Mouse (Mus musculus) T-helper 2 cell (primary cell): ENCODE measurements around the gene Smarca5.

ENCODE experiments used
- in situ Hi-C: fragments of 300-600 bp; cut with MboI, MseI; formaldehyde crosslinking; loops from one replicate; pipeline ENCODE4 v1.15.1; 2025; ENCODE audit warnings: high pct_unique_total_duplicates

The Smarca5 gene

GRCm38 (mm10) chr8:80669277-80669901 is 69.9 kb downstream of the Smarca5 start:
- in situ Hi-C loops, result no loop called here

DNA sequence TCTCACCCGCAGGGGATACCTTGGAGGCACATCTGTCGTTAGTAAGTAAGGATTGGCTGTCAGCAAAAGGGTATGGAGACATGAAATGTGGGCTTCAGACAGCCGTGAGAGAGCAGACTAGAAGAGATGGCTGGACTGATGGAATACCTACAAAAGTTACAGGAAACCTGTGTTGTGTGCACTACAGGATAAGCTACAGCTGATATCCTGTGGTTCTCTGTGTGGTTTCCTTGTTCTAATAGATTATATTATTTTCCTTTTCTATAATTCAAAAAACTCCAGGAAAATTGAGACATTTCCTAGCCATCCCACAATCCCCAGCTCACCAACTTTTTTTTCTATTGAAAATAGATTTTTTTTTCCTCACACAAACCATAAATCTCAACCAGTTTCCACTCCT is 75.8 kb downstream of the Smarca5 start:
- in situ Hi-C loops, result no loop called here

DNA sequence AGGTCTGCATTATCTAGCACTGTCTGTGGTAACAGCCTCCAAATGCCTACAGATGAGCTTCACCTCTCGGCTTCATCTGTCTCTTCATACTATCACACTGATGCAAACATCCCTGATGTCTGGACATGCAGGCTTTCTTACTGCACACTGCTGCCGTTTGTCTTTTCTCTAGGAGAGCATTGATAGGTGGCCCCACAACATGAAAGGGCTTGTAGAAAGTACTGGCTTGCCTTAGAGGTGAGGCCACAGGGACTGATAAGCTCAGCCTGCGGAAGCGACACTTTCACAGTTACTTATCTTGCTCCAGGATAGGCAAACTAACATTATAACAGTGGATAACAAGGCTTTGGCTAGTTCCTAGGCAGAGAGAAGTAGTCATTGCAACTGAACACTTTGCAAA is 78.2 kb downstream of the Smarca5 start:
- in situ Hi-C loops, result no loop called here

DNA sequence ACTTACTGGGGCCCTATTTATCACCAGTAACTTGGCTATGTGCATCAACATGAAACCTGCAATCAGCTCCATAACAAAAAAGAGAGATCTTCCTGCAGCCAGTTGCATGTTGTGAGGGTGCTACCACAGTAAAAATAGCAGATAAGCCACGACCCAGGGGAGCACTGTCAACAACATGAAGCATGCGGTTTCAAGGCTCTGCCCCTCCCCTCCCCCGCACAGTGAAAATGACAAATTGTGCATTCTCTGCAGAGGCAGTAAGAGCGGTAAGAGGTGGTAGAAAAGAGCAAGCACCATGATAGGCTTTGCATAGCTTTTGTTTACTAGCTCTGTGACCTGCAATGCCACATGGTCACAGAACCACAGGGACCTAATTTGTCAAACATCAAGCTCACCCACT is 81.7 kb downstream of the Smarca5 start:
- in situ Hi-C loops, result no loop called here
